Mouse (Mus musculus) adrenal gland, postnatal 14 days (tissue): ENCODE measurements around the gene Igfbpl1. TPM values are rescaled to one million over a fixed set of nuclear protein-coding genes. Genes with fewer than 3 reads are reported as not detected.
A peak's percentile ranks its signal among the peaks of the same experiment; 100 is the strongest.

Source experiments
- DNase-seq: peaks from one replicate; pipeline ENCODE4 v3.0.0; 2021; ENCODE audit warnings: mixed read lengths
- long read RNA-seq, 2 experiments: library from polyadenylated mRNA; stranded (forward); transcript quantifications; one replicate each; pipeline ENCODE4 v2.0.0; 2021
- total RNA-seq: library from RNA; stranded (reverse); gene quantifications from 2 replicates; pipeline ENCODE4 v1.2.3, GENCODE M21; 2021

Gene Igfbpl1
- not detected in 2 replicates for total RNA-seq
- long read RNA-seq, experiment 1 = 0 reads
- long read RNA-seq, experiment 2 = 0 reads

DNA sequence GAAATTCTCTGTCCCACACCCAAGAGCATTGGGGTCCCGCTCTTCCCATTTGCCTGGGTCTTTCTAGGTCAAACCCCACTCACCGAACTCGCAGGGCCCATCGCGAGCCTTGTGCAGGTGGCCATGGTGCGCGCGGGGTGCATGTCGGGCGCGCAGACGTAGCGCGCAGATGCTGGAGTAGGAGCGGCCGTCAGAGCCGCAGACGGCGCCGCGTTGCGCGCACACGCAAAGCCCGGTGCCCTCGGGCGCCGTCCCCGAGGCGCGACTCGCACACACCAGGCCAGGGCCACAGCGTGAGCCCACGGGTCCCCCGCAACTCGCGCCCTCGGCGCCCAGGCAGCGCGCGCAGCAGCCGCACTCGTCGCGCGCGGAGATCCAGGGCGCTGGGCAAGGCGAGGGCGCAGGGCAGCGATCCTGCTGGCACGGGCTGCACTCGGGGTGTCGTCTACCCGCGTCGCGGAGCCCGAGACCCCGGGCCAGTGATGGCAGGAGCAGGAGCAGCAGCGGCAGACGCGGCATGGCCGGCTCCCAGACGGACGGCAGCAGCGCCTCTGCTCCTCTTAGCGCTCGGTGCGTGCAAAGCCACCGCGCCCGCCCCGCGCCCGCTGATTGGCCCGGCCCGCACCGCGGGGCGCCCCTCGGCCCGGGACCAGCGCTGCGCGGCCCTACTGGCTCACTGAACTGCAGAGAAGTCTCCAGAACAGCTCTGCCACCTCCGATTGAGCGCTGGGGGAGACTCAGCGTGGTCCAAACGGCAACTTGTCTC is at the start of gene Igfbpl1:
Gene Igfbpl1, minus strand, starts transcription at position 649 of the 766 bp plus-strand sequence.
- no peak for DNase-seq

DNA sequence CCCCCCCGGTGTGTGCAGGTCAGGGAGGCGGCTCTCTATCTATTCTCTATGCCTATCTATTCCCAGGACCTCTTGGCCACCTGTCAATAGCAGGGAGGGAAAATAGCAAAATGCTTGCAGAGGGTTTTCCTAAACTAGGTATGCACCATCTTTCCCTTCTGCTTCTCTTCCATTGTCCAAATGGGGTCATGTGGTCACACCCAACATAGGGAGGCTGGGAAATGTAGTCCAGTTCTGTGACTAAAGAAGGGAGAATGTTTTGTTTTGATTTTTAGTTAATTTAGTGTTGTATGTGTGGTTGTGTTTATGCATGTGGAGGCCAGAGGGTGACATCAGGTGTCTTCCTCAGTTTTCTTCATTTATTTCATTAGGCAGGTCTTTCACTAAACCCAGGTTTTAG is 45.4 kb upstream of the Igfbpl1 start:
- DNase-seq = no peak

DNA sequence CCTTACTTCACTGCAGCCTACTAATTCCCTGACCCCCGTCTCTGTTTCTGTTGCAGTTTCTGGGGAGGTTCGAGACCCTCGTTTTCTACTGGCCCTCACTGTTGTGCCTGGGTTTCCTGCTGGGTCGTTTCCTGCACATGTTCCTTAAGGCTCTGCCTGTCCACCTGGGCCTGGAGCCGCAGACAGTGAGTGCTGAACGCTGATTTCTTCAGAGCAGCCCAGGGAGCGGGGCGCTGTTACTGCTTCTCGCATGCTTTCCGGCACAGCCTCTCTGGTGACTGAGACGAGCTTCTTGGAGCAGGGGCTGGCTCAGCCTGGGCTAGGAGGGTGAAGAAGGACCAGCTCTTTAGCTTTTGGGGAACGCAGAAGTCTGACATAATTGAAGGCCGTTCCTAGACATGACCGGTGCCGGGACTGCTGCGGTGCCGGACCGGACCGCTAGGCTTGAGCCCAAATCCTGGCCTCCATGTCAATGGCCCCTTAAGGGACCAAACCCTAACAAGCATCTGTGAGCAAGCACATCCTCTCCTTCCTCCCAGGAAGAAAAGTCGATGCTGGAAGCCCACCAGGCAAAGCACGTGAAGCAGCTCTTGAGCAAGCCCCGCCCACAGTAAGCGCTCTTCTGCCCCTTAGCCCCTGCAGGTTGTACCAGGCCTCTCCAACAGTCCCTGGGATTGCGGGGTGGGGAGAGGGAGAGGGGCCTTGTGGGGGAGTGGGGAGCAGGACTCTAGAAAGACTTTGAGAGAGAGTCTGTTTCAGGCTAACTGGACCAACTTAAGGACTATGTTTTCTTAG is 42.5 kb upstream of the Igfbpl1 start:
- DNase-seq = no peak

DNA sequence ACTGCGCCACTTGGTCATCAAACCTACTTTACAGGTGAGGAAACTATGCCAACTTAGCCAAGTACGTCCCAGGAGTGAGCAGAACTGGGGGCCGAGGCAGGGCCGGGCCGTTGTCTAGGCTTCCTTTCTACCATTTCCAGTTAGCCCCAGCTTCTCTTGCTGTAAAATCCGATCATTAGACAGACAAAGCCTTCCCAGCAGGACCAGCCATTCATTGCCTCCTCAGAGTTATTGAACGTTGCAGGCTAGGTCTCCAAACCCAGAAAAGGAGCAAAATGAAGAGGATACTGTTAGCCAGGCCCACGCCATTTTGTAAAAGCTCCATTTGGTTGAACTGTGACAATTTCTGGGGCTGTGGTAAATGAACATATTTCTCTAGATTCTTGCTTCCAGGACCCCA is 40.7 kb upstream of the Igfbpl1 start:
- no peak for DNase-seq

DNA sequence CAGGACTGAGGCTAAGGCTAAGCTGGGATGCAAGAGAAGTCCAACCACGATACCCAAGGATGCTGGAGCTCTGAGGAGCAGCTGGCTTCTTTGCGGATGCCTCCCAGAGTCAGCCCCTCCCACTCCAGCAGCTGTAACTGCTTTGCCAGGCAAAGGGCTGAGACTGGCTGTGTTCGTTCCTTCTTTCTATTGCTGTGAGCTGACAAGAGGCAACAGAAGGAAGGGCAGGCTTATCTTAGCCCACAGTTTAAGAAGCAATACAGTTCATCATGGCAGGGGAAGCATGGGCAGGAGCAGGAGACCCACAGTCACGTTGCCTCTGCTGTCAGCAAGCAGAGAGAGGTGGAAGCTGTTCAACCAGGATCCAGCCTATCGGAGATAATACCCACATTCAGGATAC is 34.4 kb upstream of the Igfbpl1 start:
- no peak for DNase-seq

DNA sequence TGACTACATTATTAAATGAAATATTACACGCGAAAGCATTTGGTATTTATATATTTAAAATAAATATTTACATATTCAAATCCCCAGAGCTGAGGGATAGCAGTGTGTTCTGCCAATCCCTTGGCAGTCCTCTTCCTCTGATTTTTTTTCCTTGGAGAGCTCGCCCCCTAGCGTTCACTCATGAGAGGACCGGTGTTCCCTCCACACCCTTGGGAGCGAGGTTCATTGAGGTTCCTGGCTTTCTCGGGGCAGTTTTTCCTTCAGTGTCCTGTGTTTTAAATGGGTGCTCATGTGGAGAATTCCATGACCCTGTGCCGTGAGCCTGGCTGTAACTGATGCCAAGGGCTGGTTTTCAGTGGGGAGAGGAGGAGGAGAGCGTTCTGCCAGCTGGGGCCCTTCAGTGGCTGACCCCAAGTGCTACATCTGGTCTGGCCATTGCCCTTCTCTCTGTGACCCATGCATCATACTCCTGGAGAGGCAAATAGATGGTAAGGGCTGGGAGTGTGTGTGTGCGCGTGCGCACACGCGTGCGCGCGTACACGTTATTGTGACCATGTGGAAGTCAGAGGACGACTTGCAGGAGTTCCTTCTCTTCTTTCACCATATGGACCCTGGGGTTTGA is 29.2 kb upstream of the Igfbpl1 start:
- peak; percentile 88 for DNase-seq

DNA sequence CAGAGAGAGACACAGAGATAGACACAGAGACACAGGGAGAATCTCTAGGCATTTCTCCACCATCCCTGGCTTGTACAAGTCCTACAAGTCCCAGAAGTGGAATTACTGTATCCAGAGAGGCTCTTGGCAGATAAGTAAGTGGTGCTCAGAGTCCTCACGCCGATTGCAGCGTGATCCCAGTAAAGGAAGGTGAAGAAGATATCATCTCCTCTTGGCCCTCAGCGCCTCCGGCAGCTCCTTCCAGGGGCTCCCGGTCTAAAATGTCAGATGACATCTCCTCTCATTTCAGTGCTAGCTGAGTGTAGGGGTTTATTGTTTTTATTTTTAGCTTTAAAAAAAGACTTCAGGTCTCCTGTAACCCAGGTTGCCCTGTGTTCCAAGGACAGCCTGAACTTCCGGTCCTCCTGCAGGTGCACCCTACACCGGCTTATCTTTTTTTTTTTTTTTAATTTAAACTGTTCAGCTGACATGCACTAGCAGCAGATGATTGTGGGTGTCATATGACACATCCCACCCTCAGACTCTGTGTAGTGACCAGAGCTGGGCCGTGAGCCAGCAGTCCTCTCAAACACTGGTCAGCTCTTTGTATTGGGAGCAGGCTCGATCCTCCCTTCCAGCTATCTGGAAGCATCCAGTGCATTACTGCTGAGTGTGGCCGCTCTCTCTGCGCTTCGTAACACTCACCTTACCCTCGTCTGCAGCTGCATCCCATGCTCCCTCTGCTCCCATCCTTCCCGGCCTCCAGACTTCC is 26.9 kb upstream of the Igfbpl1 start:
- DNase-seq = no peak

DNA sequence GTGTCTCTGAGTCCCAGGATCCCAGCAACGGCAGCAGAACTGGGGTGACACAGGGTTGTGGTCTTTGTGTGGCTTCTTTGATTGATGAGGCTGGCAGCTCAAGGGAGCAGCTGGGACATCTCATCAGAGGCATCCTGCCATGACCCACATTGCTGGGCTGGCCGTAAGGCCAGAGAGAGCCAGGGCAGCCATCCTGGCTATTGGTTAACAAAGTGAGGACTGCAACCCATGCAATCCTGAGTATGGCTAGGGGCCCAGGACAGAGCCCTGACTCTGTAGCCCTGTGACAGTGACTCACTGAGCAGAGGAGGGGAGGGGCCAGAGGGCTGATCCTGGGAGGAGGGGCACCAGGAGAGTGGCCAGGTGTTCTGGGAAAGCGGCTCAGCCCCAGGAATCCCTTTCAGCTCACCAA is 24.9 kb upstream of the Igfbpl1 start:
- peak; percentile 76 for DNase-seq

DNA sequence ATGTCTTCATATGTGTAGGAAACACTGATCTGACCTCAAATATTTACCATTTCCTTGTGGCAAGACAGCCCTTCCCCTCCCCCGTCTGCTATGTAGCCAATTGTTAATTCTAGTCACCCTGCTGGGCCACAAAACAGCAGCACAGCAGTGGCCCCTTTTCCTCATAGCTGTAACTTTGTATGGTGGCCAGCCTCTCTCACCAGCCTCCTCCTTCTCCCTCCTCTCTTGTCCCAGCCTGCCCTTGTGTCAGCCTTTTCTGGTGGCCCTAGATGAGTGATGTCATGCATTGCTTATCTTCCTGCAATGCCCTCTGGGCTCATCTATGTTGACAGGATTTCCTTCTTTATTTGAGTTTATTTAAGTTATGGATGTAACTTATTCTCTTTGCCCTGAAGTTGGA is 22.7 kb upstream of the Igfbpl1 start:
- no peak for DNase-seq

DNA sequence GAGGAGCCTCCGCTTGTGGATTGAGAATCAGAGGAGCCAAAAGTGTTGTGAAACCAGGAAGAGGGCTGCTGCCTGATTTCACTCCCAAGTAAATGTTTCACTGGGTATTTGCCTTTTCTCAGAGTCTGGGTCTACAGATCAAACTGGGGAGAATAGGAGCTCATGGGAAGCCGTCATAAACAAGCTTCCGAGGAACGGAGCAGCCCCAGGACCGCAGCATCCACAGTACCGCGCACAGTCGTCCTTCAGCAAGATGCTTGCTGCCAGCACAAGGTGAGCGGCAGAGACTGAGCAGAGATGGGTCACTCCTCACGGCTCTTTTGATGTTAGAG is 22.1 kb upstream of the Igfbpl1 start:
- DNase-seq = no peak

DNA sequence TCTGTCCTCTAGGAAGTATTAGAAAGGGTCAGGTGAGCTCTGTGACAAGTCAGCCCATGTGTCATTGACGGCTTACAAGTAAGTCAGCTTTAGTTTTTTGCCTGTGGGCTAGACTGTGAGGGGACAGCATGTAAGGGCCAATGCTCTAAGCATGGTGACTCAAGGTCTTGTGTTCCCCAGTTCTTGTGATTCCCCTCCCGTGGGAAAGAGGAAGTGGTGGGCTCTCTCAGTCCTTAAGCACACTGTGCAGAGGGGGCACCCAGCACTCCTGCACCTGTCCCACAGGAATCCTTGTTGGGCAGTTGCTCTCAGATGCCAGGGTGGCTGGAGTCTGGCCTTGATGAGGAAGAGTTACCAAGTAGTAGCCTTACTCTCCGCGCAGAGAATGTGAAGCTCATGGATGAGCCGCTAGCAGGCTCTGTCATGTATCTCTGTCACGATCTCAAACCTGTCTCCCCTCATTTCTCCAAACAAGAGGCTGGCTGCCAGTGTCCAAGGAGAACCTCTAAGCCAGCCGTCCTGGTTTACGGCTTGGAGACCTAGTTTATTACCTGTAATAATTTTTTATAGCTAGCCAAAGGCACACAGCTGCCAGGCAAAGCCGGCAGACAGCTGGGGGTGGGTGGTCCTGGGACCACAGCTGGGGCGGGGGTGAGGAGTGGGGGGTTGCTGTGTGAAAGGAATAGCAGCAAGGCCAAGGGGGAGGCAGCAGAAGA is 21.5 kb upstream of the Igfbpl1 start, which contains the start of gene Stra6l:
Gene Stra6l, plus strand, starts transcription at position 556 of the 716 bp plus-strand sequence.
- no peak for DNase-seq

DNA sequence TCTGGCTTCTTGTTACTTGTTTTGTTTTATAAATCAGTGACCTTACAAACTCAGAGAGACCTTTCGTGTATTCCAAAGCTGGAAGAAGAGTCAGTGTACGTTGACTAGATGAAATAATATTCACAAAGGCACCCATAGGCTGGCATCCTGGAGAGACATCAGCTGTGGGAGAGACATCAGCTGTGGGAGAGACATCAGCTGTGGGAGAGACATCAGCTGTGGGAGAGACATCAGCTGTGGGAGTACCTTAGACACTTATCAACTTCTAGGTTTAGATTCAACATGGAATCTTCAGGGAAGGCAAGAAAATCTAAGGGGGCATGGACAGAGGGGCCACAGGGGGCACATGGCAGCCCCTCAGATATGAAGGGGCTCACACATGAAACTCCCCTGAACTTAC is 19.5 kb upstream of the Igfbpl1 start:
- DNase-seq = no peak

DNA sequence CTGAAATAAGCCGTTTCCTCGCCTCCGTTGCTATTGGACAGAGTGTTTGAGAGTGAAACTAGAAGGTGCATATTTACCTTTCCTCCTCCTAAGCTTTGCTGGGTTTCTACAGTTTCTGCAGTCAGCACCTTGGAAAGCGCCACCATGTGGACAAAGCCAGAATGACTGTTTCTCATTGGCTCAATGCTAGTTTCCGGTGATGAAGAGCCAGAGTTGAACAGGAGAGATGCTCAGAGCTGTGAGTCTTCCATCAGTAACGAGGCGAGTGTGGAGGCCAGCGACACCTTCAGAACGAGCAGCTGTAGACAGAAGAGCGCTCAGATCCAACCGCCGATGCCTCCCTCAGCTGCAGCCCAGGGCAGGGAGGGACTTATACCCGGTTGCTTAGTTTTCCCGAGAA is 17.6 kb upstream of the Igfbpl1 start:
- DNase-seq = peak; percentile 45

DNA sequence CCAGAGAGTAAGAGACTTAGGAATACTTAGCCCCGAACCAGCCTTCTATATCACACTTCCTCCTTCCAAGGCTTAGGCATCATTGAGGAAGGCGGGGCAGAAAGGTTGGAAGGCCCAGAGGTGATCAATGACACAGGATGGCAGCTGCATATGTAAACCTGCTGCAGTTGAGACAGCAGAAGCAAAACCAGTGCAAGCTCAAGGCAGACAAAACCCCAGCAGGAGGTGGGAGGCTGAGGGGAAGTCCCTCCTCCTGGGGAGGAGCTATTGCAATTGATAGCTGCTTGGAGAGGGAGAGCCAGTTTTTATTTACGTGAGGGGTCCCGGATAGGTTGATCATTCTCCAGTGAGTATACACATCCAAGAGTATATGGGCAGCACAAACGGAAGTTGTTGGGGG is 6.7 kb upstream of the Igfbpl1 start:
- no peak for DNase-seq

DNA sequence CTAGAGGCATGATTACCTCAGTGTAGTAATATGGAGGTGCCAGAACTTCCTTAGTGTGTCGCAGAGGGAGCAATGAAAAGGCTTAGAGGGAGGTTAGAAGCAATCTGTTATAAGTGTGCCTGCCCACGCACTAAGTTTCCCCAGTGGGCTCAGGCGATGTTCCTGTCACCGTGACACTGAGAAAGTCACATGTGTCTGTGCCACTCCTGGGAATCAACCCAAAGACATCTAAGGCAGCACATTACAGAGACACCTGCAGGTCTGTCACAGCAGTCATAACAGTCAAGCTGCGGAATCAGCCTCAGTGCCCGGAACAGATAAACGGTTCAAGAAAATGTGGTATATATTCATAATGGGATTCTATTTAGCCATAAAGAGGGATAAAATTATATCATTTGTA is 5.3 kb upstream of the Igfbpl1 start:
- DNase-seq = no peak

DNA sequence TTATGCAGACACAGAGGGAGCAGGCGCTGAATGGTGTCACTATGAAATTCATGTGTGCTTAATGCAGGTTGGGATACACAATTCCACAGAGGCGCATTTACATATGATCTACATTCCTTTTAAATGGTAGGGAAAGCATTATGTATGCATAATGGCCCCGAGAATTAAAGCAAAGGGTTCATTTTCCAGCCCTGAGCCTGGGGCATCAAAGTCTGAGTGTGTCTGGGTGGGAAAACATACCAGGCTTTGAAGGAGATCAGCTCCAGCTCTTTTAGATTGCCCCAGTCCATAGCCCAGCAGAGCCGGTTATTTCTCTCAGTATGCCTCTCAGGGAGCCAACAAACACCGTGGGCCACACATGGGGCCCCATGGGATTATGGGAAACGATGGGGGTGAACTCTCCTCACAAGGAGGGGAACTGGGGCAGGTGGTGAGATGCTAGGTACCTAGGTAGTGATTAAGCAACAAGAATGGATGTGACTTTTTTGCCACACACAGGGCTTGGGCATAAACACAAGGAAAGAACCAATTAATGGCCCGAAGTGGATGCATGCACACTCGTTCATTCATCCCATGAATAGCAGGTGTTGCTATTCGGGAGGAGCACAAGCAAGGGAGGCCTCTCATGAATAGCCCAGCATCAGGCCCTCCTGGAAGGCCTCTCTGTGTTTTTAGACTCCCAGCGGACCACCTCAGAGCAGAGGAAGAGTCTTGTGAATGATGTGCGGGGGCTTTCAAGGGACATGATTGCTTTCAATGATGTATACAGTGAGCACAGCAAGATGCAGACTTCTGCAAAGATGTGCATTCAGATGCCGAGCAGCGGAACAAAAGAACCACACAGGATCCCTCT is 3.4 kb upstream of the Igfbpl1 start:
- DNase-seq = no peak

DNA sequence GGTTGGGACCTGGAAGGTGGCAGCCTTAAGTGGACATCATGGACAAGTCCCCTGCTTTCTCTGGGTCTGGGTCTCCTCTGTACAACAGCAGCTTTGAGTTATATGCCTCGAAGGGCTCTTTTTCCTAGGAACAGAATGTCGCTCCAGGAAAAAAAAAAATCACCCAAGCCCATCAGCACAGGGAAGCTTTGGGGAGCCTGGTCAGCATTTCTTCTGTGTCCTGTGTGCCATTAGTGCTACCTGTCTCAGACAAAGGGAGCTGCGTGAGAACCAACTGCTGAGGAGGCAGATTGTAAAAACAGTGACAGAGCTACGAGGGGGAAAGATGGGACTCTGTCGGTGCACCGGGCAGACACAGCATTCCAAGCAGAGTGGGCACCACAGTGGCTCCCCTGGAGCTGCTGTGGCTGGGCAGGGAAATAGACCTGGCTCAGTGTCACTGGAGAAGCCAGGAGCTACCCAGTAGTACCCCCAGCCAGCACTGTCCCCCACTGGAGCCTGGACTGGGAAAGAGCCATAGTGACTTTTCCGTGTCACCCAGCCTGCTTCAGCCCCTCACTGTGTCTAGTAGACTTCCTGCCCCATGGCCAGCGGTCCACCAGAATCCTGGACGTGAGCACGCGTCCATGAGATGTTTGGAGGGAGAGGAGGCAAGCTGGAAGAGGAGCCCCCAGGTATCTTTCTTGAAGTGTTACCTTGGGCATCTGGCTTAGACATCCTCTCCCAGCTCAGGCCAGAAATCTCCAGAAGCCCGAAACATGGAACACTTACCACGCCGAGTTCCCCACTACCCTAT is 1.8 kb downstream of the Igfbpl1 start:
- no peak for DNase-seq

DNA sequence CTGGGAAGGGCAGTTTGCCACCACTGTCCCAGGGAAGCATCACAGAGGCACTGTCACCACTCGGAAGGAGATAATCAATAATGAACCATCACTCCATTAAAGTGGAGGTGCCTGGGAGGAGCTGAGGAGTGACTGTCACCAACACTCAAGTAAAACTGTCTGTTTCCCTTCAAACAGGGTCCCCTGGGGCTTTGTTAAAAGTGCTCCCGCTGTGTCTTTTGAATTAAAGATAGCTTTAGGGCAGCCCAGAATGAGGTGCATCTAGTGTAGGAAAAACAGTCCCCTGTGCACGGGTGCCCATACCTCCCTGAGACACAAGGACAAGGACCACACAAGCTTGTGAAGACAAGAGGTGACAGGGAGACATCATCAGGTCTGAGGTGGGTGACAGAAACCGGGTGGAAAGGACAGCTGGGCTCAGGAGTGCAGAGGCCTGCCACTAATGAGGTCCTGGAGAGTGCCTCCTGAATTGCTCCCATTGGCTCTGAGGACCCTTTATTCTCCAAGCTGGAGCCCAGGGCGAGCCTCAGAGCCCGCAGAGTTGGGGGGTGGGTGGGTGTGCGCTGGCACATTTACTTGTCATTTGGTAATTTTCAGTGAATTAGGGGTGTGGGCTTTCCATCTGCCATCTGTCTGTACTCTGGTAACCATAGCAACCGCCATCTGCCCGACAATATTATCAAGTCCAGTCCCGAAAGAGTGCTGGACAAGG is 2.5 kb downstream of the Igfbpl1 start:
- DNase-seq = no peak
